Mouse (Mus musculus) embryonic facial prominence, embryonic 15.5 days (tissue): ENCODE results near the gene Olfr739. TPM values are rescaled to one million over a fixed set of nuclear protein-coding genes. Genes with fewer than 3 reads are reported as not detected.

Experiments
- ATAC-seq: fragments of 200-750 bp; cut with Nextera tagmentation; 2 replicates; pipeline ENCODE4 v1.8.0; 2017; ENCODE audit warnings: low read depth, moderate TSS enrichment; ENCODE audit not compliant: insufficient number of reproducible peaks, low FRiP score, low TSS enrichment
- H3K27ac ChIP-seq: fragments of 300-500 bp; sonication (generic); replicated peaks from 2 replicates; pipeline ENCODE4 v1.5.1; 2015; ENCODE audit warnings: mild to moderate bottlenecking, inconsistent platforms
- H3K27me3 ChIP-seq: fragments of 300-500 bp; sonication (generic); 2 replicates; pipeline ENCODE4 v1.6.1; 2015; ENCODE audit warnings: inconsistent platforms
- H3K36me3 ChIP-seq: fragments of 300-500 bp; sonication (generic); 2 replicates; pipeline ENCODE4 v1.6.1; 2015; ENCODE audit warnings: mild to moderate bottlenecking, inconsistent platforms
- H3K4me1 ChIP-seq: fragments of 300-500 bp; sonication (generic); 2 replicates; pipeline ENCODE4 v1.6.1; 2015; ENCODE audit warnings: inconsistent platforms
- H3K4me2 ChIP-seq: fragments of 300-500 bp; sonication (generic); replicated peaks from 2 replicates; pipeline ENCODE4 v1.6.1; 2015; ENCODE audit warnings: mild to moderate bottlenecking, inconsistent platforms
- H3K4me3 ChIP-seq: fragments of 300-500 bp; sonication (generic); replicated peaks from 2 replicates; pipeline ENCODE4 v1.5.1; 2015; ENCODE audit warnings: mild to moderate bottlenecking, inconsistent platforms
- H3K9ac ChIP-seq: fragments of 300-500 bp; sonication (generic); 2 replicates; pipeline ENCODE4 v1.6.1; 2015; ENCODE audit warnings: inconsistent platforms
- H3K9me3 ChIP-seq: fragments of 300-500 bp; sonication (generic); replicated peaks from 2 replicates; pipeline ENCODE4 v1.6.1; 2016; ENCODE audit warnings: inconsistent platforms
- WGBS: fragments of 180-500 bp; shearing (Covaris S2); methylation state at CpG from one replicate; pipeline ENCODE4 v1.1.7; 2015; 5-methylcytosine and 5-hydroxymethylcytosine counted together
- polyA plus RNA-seq: library from polyadenylated mRNA; unstranded; fragments of >200 nt; fragmentation: Nextera tagmentation; extraction: Ambion mirVana; gene quantifications from 2 replicates; pipeline ENCODE4 v1.2.1, GENCODE M21; 2015

The Olfr739 gene
- polyA plus RNA-seq = 0.20 and 0.24 TPM in 2 replicates

DNA sequence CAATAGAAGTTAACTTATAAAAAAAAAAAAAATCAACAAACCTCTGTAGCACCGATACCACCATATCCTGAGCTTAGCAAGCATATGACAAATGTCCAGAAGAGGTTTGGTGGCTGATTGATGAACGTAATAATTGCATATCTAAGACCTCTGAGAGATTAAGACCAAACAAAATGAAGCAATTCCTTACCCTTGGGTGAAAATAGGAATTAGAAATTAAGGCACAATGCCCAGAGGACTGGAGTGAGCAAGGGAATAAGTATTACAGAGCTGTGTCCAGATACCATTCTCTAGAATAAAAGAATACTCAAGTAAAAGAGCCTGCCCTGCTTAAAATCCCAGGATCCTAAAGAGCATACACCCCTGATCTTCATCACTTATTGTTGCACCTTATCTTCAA is at the start of gene Olfr739:
Olfr739 (plus strand) TSS at position 301 of the 400 bp plus-strand sequence.
- Histone ChIP-seq H3K9ac (no peak within 1 kb of the TSS), H3K9me3 (no peaks in the 10 kb centered on the region), H3K27ac (no peak within 1 kb of the TSS), H3K4me2 (no peak within 1 kb of the TSS), H3K27me3 (no peaks in the 10 kb centered on the region), H3K4me3 (no peak within 1 kb of the TSS), H3K36me3 (no peaks in the 10 kb centered on the region), H3K4me1 (no peaks in the 10 kb centered on the region)
- ATAC-seq = no peak
- 62% methylated on average over 2 of the region's 2 CpGs for WGBS

DNA sequence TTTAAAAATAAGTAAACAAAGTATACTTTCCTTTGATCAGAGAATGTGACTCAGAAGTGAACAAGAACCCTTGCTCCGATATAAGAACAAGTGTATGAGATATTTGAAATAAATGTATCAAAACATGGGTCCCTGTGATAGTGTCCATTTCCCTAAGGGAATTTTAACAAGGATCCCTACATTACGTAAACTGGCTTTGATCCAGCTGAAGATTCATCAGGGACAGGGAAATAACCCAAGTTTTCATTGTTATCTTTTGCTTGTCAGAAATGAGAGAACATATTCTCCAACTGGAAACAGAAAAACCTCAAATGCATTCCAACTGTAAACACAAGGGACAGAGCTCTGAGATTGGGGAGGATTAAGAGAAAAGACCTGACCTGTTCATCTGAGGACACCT is 37.6 kb upstream of the Olfr739 start, which contains the start of gene Olfr736:
Olfr736 (plus strand) TSS at position 301 of the 400 bp plus-strand sequence.
- Histone ChIP-seq H3K27me3 (no peaks in the 10 kb centered on the region), H3K9me3 (no peaks in the 10 kb centered on the region), H3K9ac (no peak within 1 kb of the TSS), H3K4me1 (no peaks in the 10 kb centered on the region), H3K36me3 (no peaks in the 10 kb centered on the region), H3K4me2 (no peak within 1 kb of the TSS), H3K27ac (no peak within 1 kb of the TSS), H3K4me3 (no peak within 1 kb of the TSS)
- WGBS = 80% methylated on average over 2 of the region's 2 CpGs
- ATAC-seq = no peak

DNA sequence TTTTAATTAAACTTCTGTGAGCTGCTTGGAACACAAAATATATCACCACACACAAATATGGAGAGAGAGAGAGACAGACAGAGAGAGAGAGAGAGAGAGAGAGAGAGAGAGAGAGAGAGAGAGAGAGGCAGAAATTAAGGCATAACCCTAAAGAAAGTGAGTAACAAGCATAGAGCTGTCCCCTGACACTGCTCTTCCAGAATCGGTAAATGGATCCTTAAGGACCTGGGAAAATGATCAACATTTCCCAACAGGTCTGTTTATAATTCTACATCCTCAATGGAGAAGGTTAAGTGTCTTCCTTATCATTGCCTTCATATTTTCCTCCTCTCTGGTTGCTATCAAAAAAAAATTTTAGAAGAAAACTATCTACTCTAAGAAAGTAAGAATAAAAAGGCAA is 11.2 kb upstream of the Olfr739 start, which contains the start of gene Olfr738:
Olfr738 (plus strand) TSS at position 301 of the 400 bp plus-strand sequence.
- no peaks in the 10 kb centered on the region for H3K36me3 ChIP-seq
- no peaks in the 10 kb centered on the region for H3K9me3 ChIP-seq
- H3K4me1 ChIP-seq = no peaks in the 10 kb centered on the region
- H3K9ac ChIP-seq = no peak within 1 kb of the TSS
- no peaks in the 10 kb centered on the region for H3K27me3 ChIP-seq
- H3K27ac ChIP-seq = no peak within 1 kb of the TSS
- no peak within 1 kb of the TSS for H3K4me3 ChIP-seq
- WGBS = 67% methylated on average over 1 of the region's 1 CpGs
- H3K4me2 ChIP-seq = no peak within 1 kb of the TSS
- no peak for ATAC-seq

DNA sequence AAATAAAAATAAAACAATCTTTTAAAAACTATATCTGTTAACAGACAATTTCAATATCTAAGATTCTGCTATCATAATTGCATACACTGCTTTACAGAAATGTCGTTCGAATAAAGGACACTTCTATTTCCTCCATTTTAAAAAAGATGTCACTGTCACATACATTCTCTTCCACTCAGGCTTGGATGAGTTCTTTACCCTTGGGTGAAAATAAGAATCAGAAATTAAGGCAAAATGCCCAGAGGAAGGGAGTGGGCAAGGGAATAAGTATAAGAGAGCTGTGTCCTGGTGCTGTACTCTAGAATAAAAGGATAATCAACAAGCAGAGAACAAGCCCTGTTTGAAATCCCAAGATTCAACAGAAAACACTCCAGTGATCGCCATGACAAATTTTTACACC is 26.8 kb downstream of the Olfr739 start, which contains the start of gene Olfr740:
Olfr740 (plus strand) TSS at position 301 of the 400 bp plus-strand sequence.
- 86% methylated on average over 3 of the region's 3 CpGs for WGBS

DNA sequence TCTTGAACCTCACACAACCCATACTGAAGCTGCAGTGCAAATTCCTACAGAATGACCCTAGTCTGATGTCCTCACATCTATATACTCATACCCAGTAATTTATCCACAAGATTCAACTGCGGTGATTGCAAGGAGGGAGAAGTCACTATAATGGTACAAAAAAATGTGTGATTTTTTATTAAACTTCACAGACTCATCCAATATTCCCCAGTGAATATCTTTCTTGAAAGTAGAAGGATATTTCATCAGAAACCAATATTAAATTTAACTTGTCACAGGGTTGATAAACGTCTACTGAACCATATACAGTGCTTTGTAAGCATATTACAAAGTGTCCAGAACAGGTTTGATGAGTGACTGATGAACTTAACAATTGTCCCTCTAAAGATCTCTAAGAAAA is 54.0 kb downstream of the Olfr739 start, which contains the start of gene Olfr741:
Olfr741 (plus strand) TSS at position 301 of the 400 bp plus-strand sequence.
- Histone ChIP-seq H3K27me3 (no peaks in the 10 kb centered on the region), H3K9ac (no peak within 1 kb of the TSS), H3K27ac (no peak within 1 kb of the TSS), H3K36me3 (no peaks in the 10 kb centered on the region), H3K4me1 (no peaks in the 10 kb centered on the region), H3K9me3 (no peaks in the 10 kb centered on the region), H3K4me2 (no peak within 1 kb of the TSS), H3K4me3 (no peak within 1 kb of the TSS)
- 61% methylated on average over 2 of the region's 2 CpGs for WGBS
- ATAC-seq = no peak

More for the DNA sequence above, 26.8 kb downstream of the Olfr739 start, which contains the start of gene Olfr740:
- ATAC-seq = no peak
- H3K9ac ChIP-seq = no peak within 1 kb of the TSS
- H3K9me3 ChIP-seq = no peaks in the 10 kb centered on the region
- no peaks in the 10 kb centered on the region for H3K27me3 ChIP-seq
- H3K4me2 ChIP-seq = no peak within 1 kb of the TSS
- no peak within 1 kb of the TSS for H3K4me3 ChIP-seq
- no peak within 1 kb of the TSS for H3K27ac ChIP-seq
- H3K36me3 ChIP-seq = no peaks in the 10 kb centered on the region
- H3K4me1 ChIP-seq = no peaks in the 10 kb centered on the region

Other genes with a start within 250 kb of the Olfr739 start
- not detected in 2 replicates for gene Olfr730, start 230.4 kb upstream of the Olfr739 start, polyA plus RNA-seq
- not detected in 2 replicates for gene Olfr731, start 176.8 kb upstream of the Olfr739 start, polyA plus RNA-seq
- gene Olfr732, start 134.4 kb upstream of the Olfr739 start, polyA plus RNA-seq = not detected in 2 replicates
- not detected in 2 replicates for gene Olfr733, start 117.1 kb upstream of the Olfr739 start, polyA plus RNA-seq
- gene Olfr734, start 91.9 kb upstream of the Olfr739 start, polyA plus RNA-seq = not detected in 2 replicates
- gene Olfr735, start 69.8 kb upstream of the Olfr739 start, polyA plus RNA-seq = not detected in 2 replicates
- gene Tlr11, start 60.7 kb upstream of the Olfr739 start, polyA plus RNA-seq = not detected in 2 replicates
- gene Olfr736, start 37.5 kb upstream of the Olfr739 start, polyA plus RNA-seq = 0.21 TPM in 1 of 2 replicates, not detected in the other
- gene Olfr738, start 11.1 kb upstream of the Olfr739 start, polyA plus RNA-seq = 0.13 and 0.17 TPM in 2 replicates
- gene Olfr740, start 26.9 kb downstream of the Olfr739 start, polyA plus RNA-seq = 0.05 TPM in 1 of 2 replicates, not detected in the other
- gene Olfr741, start 54.1 kb downstream of the Olfr739 start, polyA plus RNA-seq = not detected in 2 replicates
- not detected in 2 replicates for gene Olfr742, start 85.0 kb downstream of the Olfr739 start, polyA plus RNA-seq
- gene Olfr743, start 103.2 kb downstream of the Olfr739 start, polyA plus RNA-seq = not detected in 2 replicates
- gene Olfr744, start 196.3 kb downstream of the Olfr739 start, polyA plus RNA-seq = 0.15 and 0.25 TPM in 2 replicates
- gene Olfr745, start 220.8 kb downstream of the Olfr739 start, polyA plus RNA-seq = 1.3 TPM in 2 replicates
- gene Olfr746, start 228.5 kb downstream of the Olfr739 start, polyA plus RNA-seq = 0.17 TPM in 1 of 2 replicates, not detected in the other